Mouse (Mus musculus): ENCODE results near the gene Fbxw8.

DNA sequence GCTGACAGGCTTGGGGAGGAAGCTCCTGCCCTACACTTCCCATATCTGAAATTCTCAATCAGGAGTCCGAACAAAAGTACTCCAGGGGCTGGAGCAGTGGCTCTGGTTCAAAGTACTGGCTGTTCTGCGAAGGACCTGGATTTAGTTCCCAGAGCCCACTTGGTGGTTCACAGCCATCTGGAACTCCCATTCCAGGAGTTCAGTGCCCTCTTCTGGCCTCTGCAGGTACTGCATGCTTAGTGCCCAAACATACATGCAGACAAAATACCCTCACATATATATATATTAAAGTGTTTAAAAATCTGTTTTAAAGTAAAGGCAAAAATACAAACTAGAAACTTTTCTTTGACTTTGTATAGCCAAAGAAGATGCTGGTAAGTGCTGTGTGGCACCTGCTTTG, 64.4 kb downstream of the Fbxw8 start:
- TF ChIP-seq CTCF (IDR thresholded peaks at IDR 0.05; ENCODE audit: low read depth) (peak; percentile 39), EP300 (IDR thresholded peaks at IDR 0.05; ENCODE audit: low read depth) (no peak)

Data from heart, postnatal 0 days (tissue).